Mouse (Mus musculus): ENCODE data around the gene Atp5h.
A peak's percentile ranks its signal among the peaks of the same experiment; 100 is the strongest.
"Not testable (repeated sequence)": the region's sequence is repeated elsewhere in the genome, so short reads cannot be mapped to it uniquely, and the experiment has no call there.

The Atp5h gene

DNA sequence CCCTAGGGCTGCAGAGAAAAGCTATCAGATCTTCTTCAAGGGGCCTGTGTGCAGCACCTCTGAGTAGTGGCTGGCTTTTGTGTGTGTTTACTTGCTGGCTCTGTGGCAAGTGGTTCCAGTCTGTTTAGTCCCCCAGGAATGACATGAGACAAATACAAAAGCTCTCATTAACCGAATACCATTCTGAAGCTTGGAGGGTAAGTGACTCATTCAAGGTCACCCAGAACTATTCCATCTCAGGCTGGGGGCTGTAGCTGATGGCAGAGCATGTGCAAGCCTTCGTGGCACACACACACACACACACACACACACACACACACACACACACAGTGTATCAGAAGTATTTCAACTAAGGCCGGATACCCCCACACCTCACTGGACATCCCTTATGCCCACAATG, 19.6 kb downstream of the Atp5h start:
- peak; percentile 61 for DNase-seq (ENCODE audit: low read depth, low spot score)

DNA sequence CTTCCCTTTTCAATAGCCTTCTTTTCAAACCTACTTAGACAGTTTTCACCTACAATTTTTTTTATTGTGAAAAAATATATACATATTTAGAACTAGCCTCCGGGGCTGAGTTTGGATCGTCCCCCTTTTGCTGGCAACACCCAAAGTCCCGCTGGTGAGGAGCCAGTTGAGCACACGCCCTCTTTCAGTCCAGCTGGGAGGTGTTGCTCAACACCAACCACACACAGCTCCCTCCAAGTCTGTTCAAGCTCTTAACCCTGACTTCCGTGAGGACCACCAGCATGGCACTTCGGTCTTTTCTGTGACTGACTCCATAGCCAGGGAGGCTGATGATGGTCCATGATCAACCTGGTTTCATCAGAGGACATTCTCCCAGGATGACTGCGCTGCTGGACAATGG, 21.7 kb downstream of the Atp5h start:
- DNase-seq (ENCODE audit: low read depth, low spot score), result no peak

DNA sequence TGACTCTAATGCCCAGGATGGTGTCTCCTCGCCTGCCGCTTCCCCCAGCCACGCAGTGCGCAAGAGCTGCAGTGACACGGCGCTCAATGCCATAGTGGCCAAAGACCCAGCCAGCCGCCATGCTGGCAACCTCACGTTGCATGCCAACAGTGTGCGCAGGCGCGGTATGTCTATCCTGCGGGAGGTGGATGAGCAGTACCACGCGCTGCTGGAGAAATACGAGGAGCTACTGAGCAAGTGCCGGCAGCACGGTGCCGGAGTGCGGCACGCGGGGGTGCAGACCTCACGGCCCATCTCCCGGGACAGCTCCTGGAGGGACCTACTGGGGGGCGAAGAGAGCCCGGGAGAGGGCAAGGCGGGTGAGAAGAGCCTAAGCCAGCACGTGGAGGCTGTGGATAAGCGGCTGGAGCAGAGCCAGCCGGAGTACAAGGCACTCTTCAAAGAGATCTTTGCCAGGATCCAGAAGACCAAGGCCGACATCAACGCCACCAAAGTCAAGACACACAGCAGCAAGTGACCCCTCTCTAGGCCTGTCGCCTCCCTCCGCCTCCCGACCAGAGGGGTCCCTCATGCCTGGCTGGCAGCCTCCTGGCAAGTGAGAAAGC, 25.9 kb downstream of the Atp5h start:
- DNase-seq (ENCODE audit: low read depth, low spot score), result peak; percentile 85

DNA sequence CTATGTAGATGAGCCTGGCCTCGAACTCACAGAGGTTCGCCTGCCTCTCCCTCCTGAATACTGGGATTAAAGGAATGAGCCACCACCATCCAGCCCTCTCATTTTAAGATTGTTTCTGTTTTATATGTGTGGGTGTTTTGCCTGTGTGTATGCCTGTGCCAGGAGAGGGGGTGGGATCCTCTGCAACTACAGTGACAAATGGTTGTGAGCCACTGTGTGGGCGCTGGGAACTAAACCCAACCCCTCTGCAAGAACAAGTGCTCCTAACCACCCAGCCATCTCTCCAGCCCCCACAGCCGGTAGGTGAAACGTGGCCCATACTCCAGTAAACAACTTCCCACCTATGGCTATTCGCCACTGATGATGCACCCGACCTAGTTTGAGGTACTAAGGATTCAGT, 28.4 kb downstream of the Atp5h start:
- peak; percentile 53 for DNase-seq (ENCODE audit: low read depth, low spot score)

DNA sequence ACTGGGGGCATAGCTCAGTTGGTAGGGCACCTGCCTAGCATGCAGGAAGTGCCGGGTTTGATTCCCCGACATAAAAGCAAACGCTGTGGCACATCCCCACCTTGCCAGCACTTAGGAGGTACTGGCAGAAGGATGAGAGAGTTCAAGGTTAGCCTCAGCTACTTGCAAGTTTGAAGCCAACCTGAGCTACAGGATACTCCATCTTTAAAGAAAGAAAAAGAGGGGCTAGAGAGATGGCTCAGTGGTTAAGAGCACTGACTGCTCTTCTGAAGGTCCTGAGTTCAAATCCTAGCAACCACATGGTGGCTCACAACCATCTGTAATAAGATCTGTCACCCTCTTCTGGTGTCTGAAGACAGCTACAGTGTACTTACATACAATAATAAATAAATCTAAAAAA, 32.9 kb downstream of the Atp5h start:
- DNase-seq (ENCODE audit: low read depth, low spot score), result not testable (repeated sequence)

DNA sequence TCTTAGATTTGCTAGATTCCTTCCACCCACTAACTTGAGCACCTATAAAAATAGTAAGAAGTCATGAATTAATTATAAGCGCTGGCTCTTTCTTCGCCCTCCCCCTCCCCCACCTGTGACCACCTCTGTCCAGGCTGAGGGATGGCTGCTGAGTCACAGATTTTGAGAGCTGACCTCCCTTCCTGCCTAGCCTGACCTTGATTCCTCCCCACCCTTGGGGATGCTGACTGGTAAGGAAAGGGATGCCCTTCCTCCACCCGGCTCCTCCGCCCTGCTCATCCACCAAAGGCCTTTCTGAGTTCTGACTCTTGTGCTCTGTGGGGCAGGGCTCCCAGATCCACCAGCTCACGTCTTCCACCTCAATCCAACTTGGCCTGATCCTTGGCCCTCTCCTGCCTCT, 35.2 kb downstream of the Atp5h start:
- DNase-seq (ENCODE audit: low read depth, low spot score), result no peak

DNA sequence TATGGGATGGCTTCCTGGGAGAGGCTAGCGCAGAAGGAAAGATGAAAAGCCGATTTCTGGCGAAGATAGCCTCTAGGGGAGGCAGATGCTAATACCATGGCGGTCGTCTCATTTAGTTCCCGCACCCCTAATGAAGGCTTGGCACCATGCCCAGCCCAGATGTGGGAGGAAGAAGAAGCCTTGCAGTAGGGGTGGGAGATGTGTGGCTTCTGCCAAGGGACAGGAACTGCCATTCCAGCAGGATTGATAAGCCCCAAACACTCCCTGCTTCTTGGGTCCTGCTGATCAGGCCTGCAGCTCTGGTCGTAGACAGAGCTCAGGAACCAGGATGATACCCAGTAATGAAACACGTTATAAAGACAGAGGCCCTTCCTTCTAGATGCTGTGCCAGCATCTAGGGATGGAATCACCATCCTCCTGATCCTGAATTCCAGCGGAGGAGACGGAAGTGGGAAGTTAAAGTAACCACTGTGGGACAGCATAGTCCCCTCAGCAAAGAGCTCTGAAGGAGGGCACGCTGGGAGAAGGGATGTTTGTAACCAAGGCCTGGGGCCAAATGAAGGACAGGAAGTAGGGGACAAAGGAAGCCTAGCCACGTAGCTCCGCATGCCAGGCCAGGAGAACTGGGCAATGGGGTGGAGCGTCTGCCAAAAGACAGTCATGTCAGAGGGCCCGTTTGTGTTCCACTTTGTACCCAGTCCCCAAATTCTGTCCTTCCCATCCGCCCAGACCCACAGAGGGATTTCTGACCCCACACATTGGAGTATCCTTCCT, 35.9 kb downstream of the Atp5h start:
- peak; percentile 77 for DNase-seq (ENCODE audit: low read depth, low spot score)

DNA sequence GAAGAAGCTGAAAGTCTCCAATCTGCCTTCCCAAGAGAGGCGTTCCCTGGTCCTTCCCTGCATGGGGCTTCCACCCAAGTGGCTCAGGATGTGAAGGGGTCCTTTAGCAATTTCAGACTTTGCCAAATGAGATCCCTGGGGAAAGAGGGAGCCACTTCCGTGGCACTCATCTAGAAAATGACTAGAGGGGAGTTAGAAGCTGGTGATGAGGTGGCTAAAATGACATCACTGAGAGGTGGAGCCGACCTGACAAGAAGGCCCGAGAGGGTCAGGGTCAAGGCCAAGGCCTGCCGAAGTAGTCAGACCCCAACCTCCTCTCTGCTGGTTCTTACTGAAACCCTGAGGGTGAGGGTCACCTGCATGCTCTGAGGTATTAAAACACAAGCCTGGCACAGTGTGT, 36.9 kb downstream of the Atp5h start:
- DNase-seq (ENCODE audit: low read depth, low spot score), result peak; percentile 60

DNA sequence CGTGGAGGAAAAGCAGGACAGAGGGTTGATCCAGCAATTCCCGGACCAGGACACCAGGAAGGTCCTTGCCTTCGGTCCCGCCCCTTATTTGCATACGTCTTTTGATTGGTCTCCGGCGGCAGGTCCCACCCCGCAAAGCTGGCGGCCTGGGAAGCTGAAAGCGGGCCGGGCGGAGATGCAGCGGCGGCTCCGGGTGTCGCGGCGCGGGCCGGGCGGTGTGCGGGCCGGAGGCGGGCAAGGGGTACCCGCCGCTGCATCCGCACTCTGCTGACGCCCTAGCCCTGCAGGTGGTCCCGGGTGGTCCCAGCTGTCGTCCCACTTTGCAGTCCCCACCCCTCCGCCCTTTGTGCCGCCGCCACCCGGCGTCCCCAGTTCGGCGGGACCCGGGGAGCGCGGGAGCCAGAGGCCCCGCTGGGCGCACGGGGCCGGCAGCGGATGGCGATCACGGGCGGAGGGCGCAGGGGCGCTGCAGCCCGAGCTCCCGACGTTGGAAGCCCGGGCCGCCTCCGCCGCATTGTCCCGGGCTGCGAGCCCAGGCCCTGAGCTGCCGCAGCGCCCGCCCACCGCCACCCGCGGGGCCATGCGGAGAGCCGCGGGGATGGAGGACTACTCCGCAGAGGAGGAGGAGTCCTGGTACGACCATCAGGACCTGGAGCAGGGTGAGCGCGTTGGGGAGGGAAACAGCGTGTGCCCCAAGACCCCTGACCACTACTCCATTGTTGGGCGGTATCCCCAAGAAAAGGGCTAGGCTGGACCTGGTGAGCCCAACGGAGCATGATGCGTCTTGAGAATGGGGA, 37.8 kb downstream of the Atp5h start, which contains the start of gene Cdr2l:
TSS of gene Cdr2l (plus strand) at position 174 of the 797 bp plus-strand sequence.
- DNase-seq (ENCODE audit: low read depth, low spot score), result peak; percentile 97

DNA sequence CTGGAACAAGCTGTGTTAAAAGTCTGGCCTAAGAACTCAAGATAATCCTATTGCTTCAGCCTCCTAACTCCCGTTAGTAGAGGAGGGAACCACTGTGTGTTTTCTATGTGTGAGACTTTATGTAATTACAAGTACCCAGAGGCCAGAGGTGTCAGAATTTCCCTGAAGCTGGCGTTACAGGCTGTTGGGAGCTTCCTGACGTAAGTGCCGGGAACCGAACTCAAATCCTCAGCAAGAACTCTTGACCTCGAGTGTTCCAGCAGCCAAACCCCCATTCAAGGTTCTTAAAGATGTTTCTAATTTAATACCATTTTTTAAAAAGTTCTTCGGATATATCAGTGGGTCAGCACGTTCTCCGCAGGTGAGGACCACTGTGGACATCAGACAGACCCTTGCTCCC, 38.5 kb downstream of the Atp5h start:
- DNase-seq (ENCODE audit: low read depth, low spot score), result no peak

DNA sequence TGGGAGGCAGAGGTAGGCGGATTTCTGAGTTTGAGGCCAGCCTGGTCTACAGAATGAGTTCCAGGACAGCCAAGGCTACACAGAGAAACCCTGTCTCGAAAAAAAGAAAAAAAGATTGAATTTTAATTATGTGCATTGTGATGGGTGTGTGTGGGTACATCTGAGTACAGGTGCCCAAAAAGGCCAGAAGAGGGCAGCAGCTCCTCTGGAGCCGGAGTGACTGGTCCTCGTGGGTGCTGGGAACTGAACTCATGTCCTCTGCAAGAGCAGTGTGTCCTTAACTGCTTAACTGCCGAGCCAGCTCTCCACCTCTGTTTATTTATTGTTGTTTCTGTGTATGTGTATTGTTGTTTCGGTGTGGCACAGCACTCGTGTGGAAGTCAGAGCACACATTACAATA, 41.9 kb downstream of the Atp5h start:
- no peak for DNase-seq (ENCODE audit: low read depth, low spot score)

DNA sequence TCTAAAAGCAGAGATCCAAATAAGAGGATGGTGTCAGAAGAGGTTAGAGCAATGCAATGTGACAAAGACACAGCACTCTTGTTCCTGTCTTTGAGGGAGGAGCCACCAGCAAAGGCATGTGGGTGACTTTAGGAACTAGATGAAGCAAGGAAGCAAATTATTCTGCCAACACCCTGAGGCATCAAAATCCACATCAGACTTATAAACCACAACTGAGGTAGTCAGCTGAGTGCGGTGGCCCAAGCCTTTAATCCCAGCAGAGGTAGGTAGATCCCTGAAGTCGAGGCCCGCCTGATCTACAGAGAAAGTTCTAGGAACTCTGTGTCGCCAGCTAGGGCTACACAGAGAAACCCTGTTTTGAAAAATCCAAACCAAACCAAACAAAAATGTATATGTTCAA, 42.5 kb downstream of the Atp5h start:
- no peak for DNase-seq (ENCODE audit: low read depth, low spot score)

DNA sequence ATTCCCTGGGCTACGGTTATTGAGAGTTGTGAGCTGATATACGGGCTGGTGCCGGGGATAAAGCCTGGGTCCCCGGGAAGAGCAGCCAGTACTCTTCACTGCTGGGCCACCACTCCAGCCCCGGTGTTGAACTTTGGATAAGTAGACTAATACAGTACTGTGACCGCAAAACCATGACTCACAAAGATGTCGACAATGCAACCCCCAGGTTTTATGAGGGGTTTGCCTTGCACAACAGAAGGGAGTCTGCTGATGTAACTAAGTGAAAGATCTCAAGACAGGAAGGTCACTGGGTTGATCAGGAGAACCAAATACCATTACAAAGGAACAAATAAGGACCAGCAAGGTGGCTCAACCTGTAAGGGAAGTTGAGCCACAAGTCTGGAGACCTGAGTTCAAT, 43.0 kb downstream of the Atp5h start:
- DNase-seq (ENCODE audit: low read depth, low spot score), result no peak

DNA sequence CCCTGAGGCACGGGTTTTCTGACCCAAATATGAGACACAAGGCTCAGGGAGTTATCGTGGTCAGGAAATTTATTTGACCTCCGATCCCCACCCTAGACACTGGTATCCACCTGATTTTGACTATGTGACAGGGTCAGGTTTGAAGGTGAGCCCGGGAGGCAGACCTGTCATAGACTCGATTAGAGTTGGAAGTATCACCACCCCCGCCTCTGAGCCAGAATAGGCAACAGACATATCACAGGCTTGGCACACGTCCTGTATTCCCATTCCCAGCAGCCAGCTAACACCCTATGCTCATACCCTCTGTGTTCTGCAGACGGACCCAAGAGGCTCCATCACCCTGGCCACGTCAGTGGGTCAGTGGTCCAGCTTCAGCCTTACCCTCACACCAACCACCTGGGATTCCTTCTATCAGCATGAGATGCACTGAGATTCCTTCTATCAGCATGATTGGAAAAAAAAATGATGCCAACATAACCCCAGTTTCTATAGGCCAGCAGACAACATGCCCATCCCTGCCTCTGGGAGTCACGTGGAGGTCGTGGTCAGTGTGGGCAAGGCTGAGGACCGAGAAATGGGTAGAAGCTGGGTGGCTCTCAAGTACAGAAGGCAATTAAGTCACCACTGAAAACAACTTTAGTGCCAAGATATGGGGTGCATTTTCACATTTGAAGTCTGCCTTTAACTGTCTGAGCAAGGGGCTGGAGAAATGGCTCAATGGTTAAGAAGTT, 44.9 kb downstream of the Atp5h start:
- peak; percentile 79 for DNase-seq (ENCODE audit: low read depth, low spot score)

DNA sequence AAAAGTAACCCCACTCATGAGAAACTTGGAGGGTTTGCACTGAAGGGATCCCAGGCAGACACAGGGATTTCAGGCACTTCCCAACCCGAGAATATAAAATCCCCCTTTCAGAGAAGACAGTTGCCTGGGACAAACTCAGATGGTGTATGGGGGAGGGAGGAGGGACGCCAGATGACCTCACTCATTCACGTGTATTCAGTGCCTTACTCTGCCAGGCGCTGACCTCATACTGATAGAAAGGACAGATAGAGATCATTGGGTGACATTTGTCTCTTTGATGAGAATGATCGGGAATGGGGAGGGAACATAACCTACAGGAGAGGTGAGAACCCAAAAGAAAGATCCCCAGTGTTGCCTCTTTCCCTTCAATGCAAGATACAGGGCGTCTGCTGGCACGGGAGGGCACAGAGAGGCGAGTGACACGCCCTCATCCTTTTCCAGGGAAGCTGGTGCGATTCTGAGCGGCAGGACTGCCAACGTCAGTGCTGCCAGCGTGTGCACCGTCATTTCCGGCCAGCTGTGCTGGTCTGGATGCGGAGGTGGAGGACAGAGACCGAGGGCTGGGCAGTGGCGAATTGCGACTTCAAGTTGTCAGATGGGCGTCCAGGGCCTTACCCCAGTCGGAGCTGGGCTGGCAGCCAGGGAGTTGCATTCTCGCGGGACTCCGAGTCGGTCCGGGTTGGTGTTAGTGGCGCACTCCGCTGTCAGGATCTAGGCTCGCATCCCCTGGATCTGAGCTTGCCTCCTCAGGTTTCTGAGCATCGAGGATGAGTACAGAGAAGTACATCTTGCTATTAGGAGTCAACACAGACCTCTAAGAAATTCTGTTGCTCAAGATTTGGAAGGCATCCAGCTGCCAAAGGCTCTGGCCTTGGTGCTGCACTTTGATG, 45.7 kb downstream of the Atp5h start:
- peak; percentile 95 for DNase-seq (ENCODE audit: low read depth, low spot score)

DNA sequence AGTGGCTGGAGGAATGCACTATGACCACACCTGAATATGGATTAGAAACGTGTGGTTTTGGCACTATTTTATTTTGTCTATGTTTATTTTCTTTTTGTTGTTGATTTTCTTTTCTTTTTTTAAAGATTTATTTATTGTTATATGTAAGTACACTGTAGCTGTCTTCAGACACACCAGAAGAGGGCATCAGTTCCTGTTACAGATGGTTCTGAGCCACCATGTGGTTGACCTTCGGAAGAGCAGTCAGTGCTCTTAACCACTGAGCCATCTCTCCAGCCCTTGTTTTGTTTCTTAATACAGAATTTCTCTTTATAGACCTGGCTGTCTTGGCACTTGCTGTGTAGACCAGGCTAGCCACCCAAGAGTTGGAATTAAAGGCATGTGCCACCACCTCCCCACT, 47.0 kb downstream of the Atp5h start:
- no peak for DNase-seq (ENCODE audit: low read depth, low spot score)

DNA sequence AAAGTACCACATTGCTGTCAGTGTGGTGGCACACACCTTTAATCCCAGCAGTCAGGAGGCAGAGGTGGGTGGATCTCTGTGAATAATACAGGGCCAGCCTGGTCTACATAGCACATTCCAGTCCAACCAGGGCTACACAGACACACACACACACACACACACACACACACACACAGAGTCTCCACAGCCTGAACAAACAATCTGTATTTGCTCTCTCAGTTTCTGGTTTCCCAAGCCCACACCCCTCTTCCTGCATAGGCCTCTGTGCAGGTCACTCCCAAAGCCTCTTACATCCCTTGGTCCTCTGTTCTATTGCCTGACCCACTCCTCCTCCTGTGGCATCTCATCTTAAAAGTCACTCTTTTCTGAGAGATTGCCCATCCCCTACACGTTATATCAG, 47.7 kb downstream of the Atp5h start:
- DNase-seq (ENCODE audit: low read depth, low spot score), result no peak

DNA sequence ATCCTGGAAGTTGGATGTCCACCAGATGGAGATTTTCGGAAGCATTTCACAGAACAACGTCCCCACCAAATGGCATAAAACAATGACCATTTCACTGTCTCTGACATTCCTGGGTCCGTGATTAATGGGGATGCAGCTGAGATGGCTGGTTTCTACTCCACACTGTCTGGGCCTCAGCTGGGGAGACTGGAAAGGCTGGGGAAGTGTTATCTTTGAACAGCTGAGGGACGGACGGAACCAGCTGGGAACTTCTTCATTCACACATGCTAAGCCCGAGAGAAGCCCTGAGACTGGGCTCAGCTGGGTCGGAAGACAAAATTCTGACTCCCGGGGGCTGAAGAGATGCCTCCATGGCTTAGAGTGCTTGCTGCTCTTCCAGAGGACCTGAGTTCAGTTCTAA, 48.4 kb downstream of the Atp5h start:
- DNase-seq (ENCODE audit: low read depth, low spot score), result no peak

DNA sequence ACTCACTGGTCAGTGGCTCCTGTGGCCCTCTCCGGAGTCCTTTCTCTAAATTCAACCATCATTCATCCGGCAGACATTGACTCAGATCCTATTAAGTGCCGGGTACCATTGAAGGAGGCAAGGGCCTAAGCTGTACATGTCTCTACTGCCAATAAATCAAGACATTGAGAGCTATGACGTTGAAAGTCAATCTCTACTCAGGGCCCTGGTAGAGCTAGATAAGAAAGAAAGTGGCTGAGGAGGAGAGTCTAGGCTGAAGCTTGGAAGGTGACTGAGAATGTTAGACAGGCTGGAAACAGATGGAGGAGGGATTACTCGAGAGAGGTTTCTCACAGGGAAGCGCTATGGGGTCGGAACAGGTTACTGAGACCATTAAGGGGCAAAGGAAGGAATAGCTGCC, 49.4 kb downstream of the Atp5h start:
- DNase-seq (ENCODE audit: low read depth, low spot score), result no peak

DNA sequence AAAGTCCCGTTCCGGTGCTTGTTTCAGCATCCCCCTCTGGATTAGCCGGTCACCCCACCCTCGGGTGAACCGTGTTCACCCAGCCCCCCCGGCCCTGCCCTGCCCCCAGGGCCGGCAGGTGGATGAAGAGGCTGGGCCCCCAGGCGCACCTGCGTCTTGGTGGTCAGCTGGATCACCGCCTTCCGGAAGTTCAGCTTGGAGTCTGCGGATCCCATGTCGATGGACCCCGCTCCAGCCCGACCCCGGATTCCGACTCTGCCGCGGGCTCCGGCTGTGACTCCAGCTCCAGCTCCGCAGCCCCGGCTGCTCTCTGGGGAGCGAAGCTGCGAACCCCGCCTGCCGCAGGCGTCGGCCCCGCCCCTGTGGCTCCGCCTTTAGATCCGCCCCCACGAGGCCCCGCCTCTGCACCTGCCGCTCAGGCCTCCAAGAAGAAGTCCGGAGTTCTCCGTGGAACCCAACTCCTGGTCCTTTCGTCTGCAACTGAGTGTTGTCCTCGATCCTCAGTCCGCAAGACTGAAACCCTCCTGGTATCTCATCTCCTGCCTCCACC, 52.3 kb downstream of the Atp5h start, which contains the start of gene Hid1:
TSS of gene Hid1 (minus strand) at position 362 of the 550 bp plus-strand sequence.
- peak; percentile 95 for DNase-seq (ENCODE audit: low read depth, low spot score)

Data from brain, adult 2 months (tissue).